Mouse (Mus musculus) erythroblast, embryonic 14.5 days (primary cell): Measurements from ENCODE around the gene Catspere2. TPM values are rescaled to one million over a fixed set of nuclear protein-coding genes. Genes with fewer than 3 reads are reported as not detected.

Experiments
- H3K27me3 ChIP-seq: 2 replicates; pipeline ENCODE4 v1.6.1; 2012; ENCODE audit warnings: inconsistent platforms; ENCODE audit not compliant: control insufficient read depth
- H3K36me3 ChIP-seq: 2 replicates; pipeline ENCODE4 v1.6.1; 2012; ENCODE audit warnings: mild to moderate bottlenecking, inconsistent platforms; ENCODE audit not compliant: control insufficient read depth
- H3K4me1 ChIP-seq: 2 replicates; pipeline ENCODE4 v1.6.1; 2012; ENCODE audit warnings: inconsistent platforms; ENCODE audit not compliant: control insufficient read depth
- H3K4me3 ChIP-seq: replicated peaks from 2 replicates; pipeline ENCODE3; 2012; ENCODE audit warnings: moderate library complexity, mild to moderate bottlenecking, inconsistent platforms
- H3K9me3 ChIP-seq: 2 replicates; pipeline ENCODE4 v1.6.1; 2012; ENCODE audit warnings: low read length, inconsistent platforms, mixed read lengths; ENCODE audit not compliant: control insufficient read depth
- GATA1 ChIP-seq: IDR thresholded peaks from 2 replicates; pipeline ENCODE4 v1.6.1; 2012; ENCODE audit warnings: low read length, inconsistent platforms, mixed read lengths
- TAL1 ChIP-seq: IDR thresholded peaks from 3 replicates; pipeline ENCODE4 v1.6.1; 2012; ENCODE audit warnings: low read length, inconsistent platforms, mixed read lengths
- polyA plus RNA-seq: library from polyadenylated mRNA; stranded (reverse); fragments of >175 nt; gene quantifications from 2 replicates; pipeline ENCODE4 v1.2.3, GENCODE M21; 2012

The Catspere2 gene
- polyA plus RNA-seq, 1 experiment, result not detected

DNA sequence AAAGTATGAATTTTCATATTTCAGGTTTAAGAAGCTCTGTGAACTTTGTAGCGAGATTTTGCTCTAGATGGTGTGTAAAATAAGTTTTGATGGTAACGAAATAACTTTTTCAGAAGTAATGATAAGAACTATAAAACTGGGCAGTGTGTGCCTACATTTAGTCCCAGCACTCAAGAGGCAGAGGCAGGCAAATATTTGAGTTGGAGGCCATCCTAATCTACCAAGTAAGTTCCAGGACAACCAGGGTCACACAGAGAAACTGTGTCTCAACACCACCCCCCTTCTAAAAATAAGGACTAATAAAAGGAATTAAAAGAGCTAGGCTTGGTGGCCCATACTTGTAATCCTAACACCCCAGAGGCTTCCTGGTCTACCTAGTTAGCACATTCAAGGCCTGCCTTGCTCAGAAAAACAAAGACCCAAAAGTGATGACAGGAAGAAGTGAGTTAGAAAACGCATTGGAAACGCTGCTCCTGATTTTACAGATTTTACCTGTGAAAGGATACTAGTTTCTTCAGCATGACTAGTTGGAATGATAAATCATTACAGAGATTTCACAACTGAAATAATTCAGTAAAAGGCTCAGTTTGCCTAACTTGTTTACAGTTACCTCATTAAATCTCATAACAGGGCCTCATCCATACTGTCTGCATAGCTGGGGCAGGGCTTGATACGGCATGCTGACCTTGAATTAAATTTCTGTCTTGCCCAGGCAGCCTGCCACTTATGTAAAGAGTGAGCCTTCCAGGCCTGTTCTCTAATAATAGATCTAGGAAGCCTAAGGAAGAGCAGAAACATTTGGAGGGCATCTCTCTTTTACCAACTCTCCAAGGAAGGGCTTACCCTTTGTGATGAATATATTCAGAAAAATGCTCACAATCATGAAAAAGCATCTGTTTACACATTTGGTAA lies 236.2 kb downstream of the Catspere2 start:
- Histone ChIP-seq H3K4me3 (no peak overlapping the region), H3K4me1 (no peaks in the 10 kb centered on the region), H3K36me3 (peaks cover under 1% of the 10 kb centered on the region), H3K27me3 (no peaks in the 10 kb centered on the region), H3K9me3 (peaks cover 7% of the 10 kb centered on the region)
- TF ChIP-seq GATA1 (no peak), TAL1 (no peak)

Other genes with a start within 250 kb of the Catspere2 start
- 0.72 and 0.79 TPM in 2 replicates for gene Adss, start 186.9 kb upstream of the Catspere2 start, polyA plus RNA-seq
- 0.12 and 0.18 TPM in 2 replicates for gene Desi2, start 204.0 kb downstream of the Catspere2 start, polyA plus RNA-seq